Mouse (Mus musculus): ENCODE measurements around the gene Fars2. TPM values are rescaled to one million over a fixed set of nuclear protein-coding genes. Genes with fewer than 3 reads are reported as not detected.

Gene Fars2
- total RNA-seq, 2 experiments from 2014 or later = 35.2 to 64.2 TPM

DNA sequence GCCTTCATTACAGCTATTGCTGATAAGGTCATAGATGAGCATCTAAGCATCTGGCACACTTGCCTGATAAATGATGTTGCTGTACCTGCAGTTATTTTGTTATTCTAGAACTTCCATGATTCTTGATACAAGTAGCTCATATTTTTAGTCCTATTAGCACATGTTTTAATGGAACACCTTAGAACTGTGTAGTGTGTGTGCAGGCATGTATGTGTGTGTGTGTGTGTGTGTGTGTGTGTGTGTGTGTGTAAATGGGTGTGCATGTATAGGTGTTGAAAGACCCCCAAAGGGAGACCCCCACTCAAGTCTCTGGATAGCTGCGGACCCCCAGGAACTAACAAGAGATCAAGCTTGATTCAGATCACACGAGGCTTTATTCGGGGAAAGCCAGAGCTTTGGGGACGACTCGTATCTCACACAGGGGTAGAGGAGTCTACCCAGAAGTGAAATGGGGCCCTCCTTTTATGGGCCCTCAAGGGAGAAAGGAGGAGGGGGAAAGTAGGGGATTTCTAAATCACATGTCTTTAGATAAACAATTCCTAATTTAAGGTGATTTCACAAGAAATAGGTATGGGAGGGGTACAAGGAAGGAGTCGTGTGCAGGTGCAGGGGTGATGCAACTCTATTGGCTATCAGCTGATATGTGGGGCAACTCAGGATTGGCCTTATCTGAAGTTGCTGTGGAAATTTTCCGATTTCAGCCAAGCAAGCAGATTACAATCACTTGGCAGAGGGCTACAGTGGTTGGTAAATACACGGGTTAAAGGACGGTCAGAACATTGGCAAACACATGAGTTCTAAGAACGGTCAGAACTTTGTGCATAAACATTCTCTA lies 503.5 kb downstream of the Fars2 start:
- ATAC-seq (replicated peaks; ENCODE audit: poor library complexity, severe bottlenecking) = no peak

DNA sequence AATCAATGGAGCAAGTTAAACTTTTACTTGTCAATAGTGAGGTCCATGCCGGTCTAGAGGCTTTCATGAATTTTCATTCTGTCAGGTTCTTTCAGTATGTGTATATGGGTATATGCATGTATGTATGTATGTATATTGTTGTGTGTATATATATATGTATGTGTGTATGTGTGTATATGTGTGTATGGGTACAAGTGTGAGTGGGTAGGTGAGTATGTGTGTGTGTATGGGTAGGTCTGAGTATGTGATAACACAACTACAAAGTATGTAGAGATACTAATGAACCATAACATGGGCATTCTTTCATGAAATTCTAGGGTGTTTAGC lies 504.1 kb downstream of the Fars2 start:
- ATAC-seq (replicated peaks; ENCODE audit: poor library complexity, severe bottlenecking) = no peak

DNA sequence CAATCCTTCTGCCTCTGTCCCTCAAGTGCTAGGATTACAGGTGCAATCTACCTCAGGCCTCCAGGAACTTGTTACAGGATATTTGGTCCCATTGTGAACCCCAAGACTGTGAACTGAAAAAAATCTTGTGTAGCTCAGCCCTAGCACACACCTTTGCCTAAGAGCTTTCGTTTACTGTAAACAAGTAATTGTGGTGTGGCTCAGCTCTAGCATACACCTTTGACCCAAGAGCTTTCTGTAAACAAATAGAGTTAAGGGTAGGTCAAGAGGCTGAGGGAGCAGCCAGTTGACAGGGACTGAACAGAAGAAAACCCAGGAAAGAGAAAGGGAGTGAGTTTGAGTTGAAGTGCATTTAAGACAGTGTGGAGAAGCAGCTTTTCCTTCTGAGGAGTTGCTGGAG lies 506.3 kb downstream of the Fars2 start:
- no peak for ATAC-seq (replicated peaks; ENCODE audit: poor library complexity, severe bottlenecking)

DNA sequence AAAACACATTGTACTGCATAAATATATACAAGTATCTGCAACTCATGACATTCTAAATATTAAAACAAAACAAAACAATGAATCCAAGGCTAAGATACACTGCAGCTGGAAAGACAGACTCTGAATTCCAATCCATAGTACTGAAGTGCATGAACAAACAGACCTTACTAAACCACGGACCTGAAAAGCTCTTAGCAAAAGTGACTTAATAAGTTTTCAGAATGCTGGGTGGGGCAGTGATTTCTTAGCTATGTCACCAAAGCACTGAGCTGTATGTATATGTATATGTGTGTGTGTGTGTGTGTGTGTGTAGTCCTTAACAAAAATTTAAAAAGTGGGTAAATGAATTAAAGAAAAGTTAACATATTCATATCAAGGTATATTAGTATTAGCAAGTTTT lies 511.9 kb downstream of the Fars2 start:
- no peak for ATAC-seq (replicated peaks; ENCODE audit: poor library complexity, severe bottlenecking)

DNA sequence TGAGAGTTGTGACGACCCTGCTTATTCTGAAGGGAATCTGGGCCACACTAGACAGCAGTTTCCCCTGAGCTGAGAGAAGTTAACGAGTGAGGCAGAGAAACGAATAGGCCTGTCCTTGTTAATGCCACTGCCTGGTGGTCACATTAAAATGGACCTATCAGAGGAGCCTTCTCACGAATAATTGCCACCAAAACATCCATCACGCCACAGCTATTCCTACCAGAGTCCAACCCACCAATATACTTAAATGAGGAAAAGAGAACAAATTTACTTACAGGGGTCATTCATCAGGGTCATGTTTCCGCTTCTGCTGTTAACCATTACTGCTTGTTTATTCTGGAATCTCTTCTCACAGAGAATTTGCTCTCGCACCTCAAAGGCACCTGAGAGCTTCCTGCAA lies 531.0 kb downstream of the Fars2 start:
- no peak for ATAC-seq (replicated peaks; ENCODE audit: poor library complexity, severe bottlenecking)

- ATAC-seq (replicated peaks; ENCODE audit: poor library complexity, severe bottlenecking) = no peak
Measured at GRCm38 (mm10) chr13:36654251-36654650, 537.0 kb downstream of the Fars2 start.

- ATAC-seq (replicated peaks; ENCODE audit: poor library complexity, severe bottlenecking) = no peak
Measured at GRCm38 (mm10) chr13:36679345-36679744, 562.1 kb downstream of the Fars2 start.

GRCm38 (mm10) chr13:36680690-36681355 lies 563.6 kb downstream of the Fars2 start:
- no peak for ATAC-seq (replicated peaks; ENCODE audit: poor library complexity, severe bottlenecking)

DNA sequence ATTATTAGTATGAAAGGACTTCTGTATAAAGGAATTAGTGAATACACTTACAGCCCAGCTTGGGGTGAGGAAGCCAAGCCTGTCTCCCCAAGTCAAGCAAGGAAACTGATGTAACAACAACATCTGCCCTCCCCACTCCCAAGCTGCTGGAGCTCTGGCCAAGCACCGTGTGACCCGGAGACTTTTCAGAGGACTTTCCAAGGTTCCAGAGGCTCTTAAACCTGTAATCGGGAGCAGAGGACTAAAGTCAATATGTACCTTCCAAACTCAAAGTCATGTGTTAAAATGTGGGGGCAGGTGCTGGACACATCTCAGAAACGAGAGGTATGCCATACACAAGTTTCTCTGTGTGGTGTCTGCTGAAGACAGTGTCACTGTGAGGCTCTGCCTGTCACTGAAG lies 566.4 kb downstream of the Fars2 start:
- ATAC-seq (replicated peaks; ENCODE audit: poor library complexity, severe bottlenecking) = no peak

GRCm38 (mm10) chr13:36695516-36696201 lies 578.4 kb downstream of the Fars2 start:
- peak; percentile 59 for ATAC-seq (replicated peaks; ENCODE audit: poor library complexity, severe bottlenecking)

DNA sequence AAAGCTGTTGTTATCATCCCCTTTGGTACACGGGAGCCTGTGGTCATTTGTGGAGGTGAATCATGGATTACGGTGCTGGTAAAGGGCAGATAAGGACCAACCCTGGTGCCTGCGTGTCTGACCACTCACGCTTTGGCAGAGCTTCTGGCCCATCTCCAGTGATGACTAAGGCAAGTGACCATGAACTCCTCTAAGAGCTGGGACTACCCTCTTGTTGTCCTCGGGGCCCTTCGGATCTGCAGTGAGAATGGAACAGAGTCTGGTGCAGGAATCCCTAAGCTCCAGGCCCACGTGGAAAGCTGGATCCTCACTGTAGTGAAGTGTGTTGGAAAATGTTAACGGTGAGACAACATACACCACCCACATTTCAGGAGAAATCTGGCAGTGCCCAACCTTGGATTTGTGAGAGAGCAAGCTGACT lies 579.1 kb downstream of the Fars2 start:
- no peak for ATAC-seq (replicated peaks; ENCODE audit: poor library complexity, severe bottlenecking)

DNA sequence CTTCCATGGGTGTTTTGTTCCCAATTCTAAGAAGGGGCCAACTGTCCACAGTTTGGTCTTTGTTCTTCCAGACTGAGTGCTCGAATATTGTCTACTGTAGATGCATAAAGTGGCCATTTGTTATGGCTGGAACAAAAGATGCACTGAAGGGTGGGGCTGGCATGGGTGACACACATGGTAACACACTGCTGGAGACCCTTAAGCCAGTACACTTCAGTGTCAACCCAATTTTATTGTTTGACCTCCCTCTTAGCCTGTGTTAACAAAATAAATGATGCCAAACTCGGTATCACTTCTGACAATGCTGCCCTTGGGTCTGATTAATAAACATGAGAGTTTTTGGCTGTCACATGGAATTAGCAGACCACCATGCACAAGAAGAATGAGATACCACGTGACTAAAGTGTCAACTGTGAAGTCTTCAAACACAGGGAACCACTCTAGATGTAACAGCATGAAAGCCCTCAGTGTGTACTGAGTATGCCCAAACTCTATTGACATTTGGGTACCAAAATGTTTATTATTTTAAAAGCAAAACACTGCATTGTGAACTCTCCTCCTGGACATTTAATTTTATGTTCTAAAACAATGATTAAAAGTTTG lies 590.0 kb downstream of the Fars2 start:
- ATAC-seq (replicated peaks; ENCODE audit: poor library complexity, severe bottlenecking) = no peak

- ATAC-seq (replicated peaks; ENCODE audit: poor library complexity, severe bottlenecking) = no peak
Measured at GRCm38 (mm10) chr13:36714101-36714500, 596.9 kb downstream of the Fars2 start.

DNA sequence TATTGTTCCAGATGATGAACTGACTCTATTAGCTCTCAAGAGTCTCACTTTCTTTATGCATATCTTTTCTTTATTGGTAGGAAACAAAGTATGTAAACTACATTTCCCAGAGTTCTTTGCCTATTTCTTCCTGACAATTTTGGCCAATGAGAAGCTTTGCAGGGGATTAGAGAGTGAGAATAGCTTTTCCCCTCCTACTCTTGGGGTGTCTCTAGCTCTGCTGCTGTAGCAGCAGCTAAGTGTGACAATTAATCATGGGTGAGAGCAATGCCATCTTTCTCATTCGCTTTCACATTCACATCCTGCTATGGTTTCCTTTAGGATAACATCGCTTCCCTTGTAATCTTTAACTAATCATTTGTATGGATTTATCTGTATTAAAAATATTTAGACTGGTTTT lies 599.5 kb downstream of the Fars2 start:
- no peak for ATAC-seq (replicated peaks; ENCODE audit: poor library complexity, severe bottlenecking)

DNA sequence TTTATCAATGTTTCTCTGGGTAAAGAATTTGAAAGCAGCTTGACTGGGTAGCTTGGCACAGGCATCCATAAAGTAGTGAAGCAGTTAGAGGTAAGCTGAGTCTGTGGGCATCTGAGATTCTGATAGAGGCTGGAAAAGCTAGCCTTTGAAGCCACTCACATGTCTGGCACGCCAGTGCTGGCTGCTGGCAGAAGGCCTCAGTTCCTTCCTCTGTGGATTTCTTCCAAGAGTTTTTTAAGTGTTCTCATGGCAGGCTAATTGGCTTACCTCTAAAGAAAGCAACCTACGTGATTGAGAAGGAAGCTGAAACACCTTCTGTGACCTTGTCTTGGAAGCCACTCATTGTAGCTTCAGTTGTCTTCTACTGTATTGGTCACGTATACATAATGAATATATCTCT lies 600.2 kb downstream of the Fars2 start:
- no peak for ATAC-seq (replicated peaks; ENCODE audit: poor library complexity, severe bottlenecking)

- ATAC-seq (replicated peaks; ENCODE audit: poor library complexity, severe bottlenecking) = no peak
Measured at GRCm38 (mm10) chr13:36720297-36721017, 603.2 kb downstream of the Fars2 start.

- ATAC-seq (replicated peaks; ENCODE audit: poor library complexity, severe bottlenecking) = no peak
Measured at GRCm38 (mm10) chr13:36722309-36722708, 605.1 kb downstream of the Fars2 start.

DNA sequence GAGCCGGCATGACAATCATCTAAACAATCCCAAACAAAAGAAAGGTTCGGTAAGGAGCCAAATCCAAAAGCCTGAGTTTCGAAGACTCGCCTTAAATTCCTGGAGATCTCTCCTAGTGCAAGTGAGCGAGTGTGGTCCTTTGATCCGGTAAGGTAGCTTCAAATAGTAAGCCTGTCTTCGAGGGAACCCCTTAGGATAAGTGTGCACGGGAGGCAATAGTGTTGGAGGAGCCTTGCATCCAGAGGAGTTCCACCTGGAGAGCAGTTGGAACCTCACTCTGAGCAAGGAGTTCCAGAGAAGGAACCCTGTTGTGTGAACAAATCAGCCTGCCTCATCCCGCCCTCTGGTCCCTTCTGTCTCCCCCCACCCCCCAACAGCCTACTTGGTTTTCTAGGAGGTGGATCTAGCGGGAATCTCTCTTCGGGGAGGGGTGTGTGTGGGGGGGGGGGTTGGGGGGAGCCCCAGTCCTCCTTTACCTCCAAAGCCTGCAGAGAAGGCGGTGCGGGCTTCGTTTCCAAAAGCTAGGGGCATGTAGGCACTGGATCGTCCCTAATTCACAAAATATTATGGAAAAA lies 606.6 kb downstream of the Fars2 start:
- ATAC-seq (replicated peaks; ENCODE audit: poor library complexity, severe bottlenecking) = no peak

GRCm38 (mm10) chr13:36724533-36725470 lies 607.6 kb downstream of the Fars2 start:
- ATAC-seq (replicated peaks; ENCODE audit: poor library complexity, severe bottlenecking) = no peak

Measured in granulocyte monocyte progenitor cell, adult 5-6 weeks (primary cell).